In genomic region chr12:4194643-4195042, GRCm38 (mm10) we compare ENCODE assay signal across 19 mouse cellular contexts. TPM values are rescaled to one million over a fixed set of nuclear protein-coding genes. Genes with fewer than 3 reads are reported as not detected.
A peak's percentile ranks its signal among the peaks of the same experiment; 100 is the strongest.
DNase-seq lines count a peak whose midpoint lies in the region; ATAC-seq and TF ChIP-seq lines count a peak whose summit lies in the region.
"Had no signal": no experiment of that assay in that cellular context is flagged by ENCODE, and none has a peak within 500 bp of the region (broad histone marks: within the 10 kb centered on the region; RNA-seq: fewer than 3 reads in every experiment).

No protein-coding gene starts in this region.

- no peaks in the 10 kb centered on the region for H3K27me3 ChIP-seq in midbrain, embryonic 16.5 days (ENCODE audit: control insufficient read depth, insufficient read depth, low read depth, low read length)
- H3K27me3 ChIP-seq in cerebellum, adult 2 months (ENCODE audit: control insufficient read depth, insufficient read depth, low read length) = no peaks in the 10 kb centered on the region
- H3K27me3 ChIP-seq: embryonic facial prominence, embryonic 12.5 days; liver, embryonic 12.5 days had no signal

- peak; percentile 30; the same call in 1 of the 2 replicates for ATAC-seq in megakaryocyte, adult 5-6 weeks (ENCODE audit: poor library complexity, severe bottlenecking)
- ATAC-seq in midbrain, embryonic 16.5 days = no peak
- ATAC-seq: forebrain, embryonic 16.5 days; inflammation-experienced regulatory T-cells, adult 6 months; liver, embryonic 12.5 days had no signal

- TF ChIP-seq CTCF in cerebellum, adult 2 months (IDR thresholded peaks at IDR 0.05; ENCODE audit: borderline replicate concordance, insufficient read depth, low read depth, low read length) = no peak

- H3K9me3 ChIP-seq in midbrain, embryonic 16.5 days (replicated peaks; ENCODE audit: control insufficient read depth, low read length, poor library complexity, severe bottlenecking) = no peaks in the 10 kb centered on the region
- H3K9me3 ChIP-seq: embryonic facial prominence, embryonic 12.5 days; G1E; liver, embryonic 12.5 days had no signal

- intact Hi-C loops in left cerebral cortex, postnatal 10 days (cut with DNase I) = no loop called here

- H3K36me3 ChIP-seq in midbrain, embryonic 16.5 days (ENCODE audit: control insufficient read depth, insufficient read depth, low read length) = peaks cover 7% of the 10 kb centered on the region
- H3K36me3 ChIP-seq: G1E; liver, embryonic 12.5 days had no signal

- H3K4me3 ChIP-seq in midbrain, embryonic 16.5 days (ENCODE audit: low read depth, low read length) = no peak overlapping the region
- no peak overlapping the region for H3K4me3 ChIP-seq in cerebellum, adult 2 months (replicated peaks; ENCODE audit: insufficient read depth, low read depth, low read length)
- H3K4me3 ChIP-seq: embryonic facial prominence, embryonic 12.5 days; liver, embryonic 12.5 days had no signal

- no peak overlapping the region for H3K9ac ChIP-seq in midbrain, embryonic 16.5 days (ENCODE audit: low read depth, low read length)
- H3K9ac ChIP-seq: embryonic facial prominence, embryonic 12.5 days; liver, embryonic 12.5 days had no signal

- TF ChIP-seq POLR2A in cerebellum, adult 2 months (IDR thresholded peaks at IDR 0.05; ENCODE audit: borderline replicate concordance, insufficient read depth, low read length) = no peak

- DNase-seq in left cerebral cortex, adult 18-20 months (ENCODE audit: low spot score in 2 of 2) = peak; percentile 42 to 70
- DNase-seq in left cerebral cortex, postnatal 10 days (ENCODE audit: extremely low spot score in 1 of 2, low spot score in 2 of 2) = no peak
- DNase-seq in 416B (ENCODE audit: low read depth) = peak; percentile 60
- peak; percentile 35 for DNase-seq in ZHBTc4 (ENCODE audit: low read depth, low spot score)
- DNase-seq in cerebellum, adult 2 months = no peak
- DNase-seq: adrenal gland, adult 2 months; cerebellum, adult 11 months; cerebellum, postnatal 25 days; gastrocnemius, postnatal 10 days; kidney, adult 8-10 months; kidney, postnatal 25 days; thymus, adult 18-20 months had no signal

- no peak overlapping the region for H3K27ac ChIP-seq in midbrain, embryonic 16.5 days (ENCODE audit: low read length)
- no peak overlapping the region for H3K27ac ChIP-seq in cerebellum, adult 2 months (ENCODE audit: insufficient read depth, low read length)
- H3K27ac ChIP-seq: embryonic facial prominence, embryonic 12.5 days; liver, embryonic 12.5 days had no signal

- 92% methylated on average over 14 of the region's 14 CpGs for WGBS in midbrain, embryonic 16.5 days
- whole genome bisulfite sequencing in cerebellum, adult 2 months = 79% methylated on average over 14 of the region's 14 CpGs

- H3K4me1 ChIP-seq in midbrain, embryonic 16.5 days (ENCODE audit: control insufficient read depth, insufficient read depth, low read length) = peaks cover 3% of the 10 kb centered on the region; the same call in 1 of the 2 replicates
- peaks cover 23% of the 10 kb centered on the region for H3K4me1 ChIP-seq in cerebellum, adult 2 months (ENCODE audit: control insufficient read depth, insufficient read depth, low read length)
- H3K4me1 ChIP-seq: liver, embryonic 12.5 days had no signal

- no peak overlapping the region for H3K4me2 ChIP-seq in midbrain, embryonic 16.5 days (ENCODE audit: low read length)
- H3K4me2 ChIP-seq: embryonic facial prominence, embryonic 12.5 days; liver, embryonic 12.5 days had no signal

RNA-seq across cellular contexts. Expression of gene Ptrhd1, which starts 39.2 kb away (rescaled TPM):
- total RNA-seq in left cerebral cortex, adult 18-20 months (2021) = 1 to 10 TPM; 8.0 to 8.6 TPM
- total RNA-seq in left cerebral cortex, postnatal 10 days (2021) = 1 to 10 TPM; 8.7 to 9.8 TPM
- 8.7 and 10.7 TPM in 2 replicates for total RNA-seq in megakaryocyte, adult 5-6 weeks (2015)
- total RNA-seq in megakaryocyte, adult 5-6 weeks (2017) = 7.4 and 7.8 TPM in 2 replicates
- polyA plus RNA-seq in midbrain, embryonic 16.5 days (2015; fragmentation: Nextera tagmentation; extraction: Ambion mirVana) = 5.2 and 5.5 TPM in 2 replicates
- polyA plus RNA-seq in cerebellum, adult 2 months (2012; rRNA removed) = 6.3 and 6.7 TPM in 2 replicates

RNA-seq across cellular contexts. Expression of gene Cenpo, which starts 39.5 kb away (rescaled TPM):
- 1 to 10 TPM; 3.2 to 3.7 TPM for total RNA-seq in left cerebral cortex, adult 18-20 months (2021)
- 1 to 10 TPM; 5.1 to 6.3 TPM for total RNA-seq in left cerebral cortex, postnatal 10 days (2021)
- total RNA-seq in megakaryocyte, adult 5-6 weeks (2015) = 11.6 and 20.2 TPM in 2 replicates
- 28.9 and 34.8 TPM in 2 replicates for total RNA-seq in megakaryocyte, adult 5-6 weeks (2017)
- 7.4 and 8.5 TPM in 2 replicates for polyA plus RNA-seq in midbrain, embryonic 16.5 days (2015; fragmentation: Nextera tagmentation; extraction: Ambion mirVana)
- polyA plus RNA-seq in cerebellum, adult 2 months (2012; rRNA removed) = 10.4 and 11.3 TPM in 2 replicates

Comparison
In these comparisons a context has a peak if more than half of its experiments do, and no peak if none do; other contexts are left out.
1. DNase-seq: peak in left cerebral cortex, adult 18-20 months (2 of 2), 416B (single experiment) and ZHBTc4 (single experiment); none in left cerebral cortex, postnatal 10 days (0 of 2) and cerebellum, adult 2 months (0 of 2).